Mouse (Mus musculus) heart, adult 2 months (tissue): ENCODE results near the gene Adcy2.

Source experiments
- CTCF ChIP-seq: fragments of 200-600 bp; IDR thresholded peaks from 2 replicates; pipeline ENCODE4 v1.8.1; 2022; ENCODE audit warnings: antibody characterized with exemption, mild to moderate bottlenecking, moderate library complexity
- POLR2A ChIP-seq: fragments of 200-500 bp; IDR thresholded peaks from 2 replicates; pipeline ENCODE4 v1.6.1; 2011; ENCODE audit warnings: mild to moderate bottlenecking, low read depth, low read length, control low read depth; ENCODE audit not compliant: insufficient read depth

DNA sequence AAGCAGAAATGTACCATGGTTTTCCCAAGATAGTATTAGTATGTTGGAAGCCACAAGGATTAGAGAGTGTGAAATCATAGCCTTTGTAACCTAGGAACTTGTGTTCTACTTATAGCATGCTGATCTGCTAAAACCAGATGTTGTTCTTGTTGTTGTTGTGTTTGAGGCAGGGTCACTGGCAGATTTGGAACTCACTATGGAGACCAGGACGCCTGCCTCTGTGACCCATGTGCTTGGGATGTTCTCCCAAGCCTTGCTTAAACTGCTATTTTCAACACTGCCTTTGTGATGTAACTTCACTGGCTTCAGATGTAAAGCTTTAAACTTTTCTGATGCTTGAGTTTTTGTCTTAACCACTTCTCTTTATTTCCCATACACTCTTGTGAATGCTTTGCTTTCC is 216.2 kb downstream of the Adcy2 start:
- TF ChIP-seq CTCF (no peak), POLR2A (no peak)
